Mouse (Mus musculus) CD4-positive helper T cell, adult 2 months (primary cell): Measurements from ENCODE around the gene Eid3.

ENCODE experiments used
- DNase-seq: peaks from one replicate; pipeline ENCODE4 v3.0.0-alpha.2; 2012; ENCODE audit warnings: low read depth, missing footprints, low spot score

Eid3 gene

DNA sequence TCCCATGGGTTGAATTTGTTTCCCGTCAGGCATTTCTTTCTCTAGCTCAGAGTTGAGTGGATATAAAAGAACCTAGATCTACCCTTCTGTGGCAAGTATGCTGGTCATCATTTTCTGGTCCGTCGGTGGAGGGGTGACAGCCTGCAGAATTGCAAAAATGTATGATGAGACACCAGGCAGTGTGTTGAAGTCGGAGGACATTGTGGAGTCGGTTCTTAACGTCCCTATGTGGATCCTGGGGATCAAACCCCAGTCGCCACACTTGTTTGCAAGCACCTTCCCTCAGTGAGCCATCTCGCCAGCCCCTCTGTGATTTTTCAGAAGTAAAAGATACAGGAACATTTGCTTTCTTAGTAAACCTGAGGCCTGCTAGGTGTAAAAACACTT lies 5.5 kb upstream of the Eid3 start:
- DNase-seq, result no peak

DNA sequence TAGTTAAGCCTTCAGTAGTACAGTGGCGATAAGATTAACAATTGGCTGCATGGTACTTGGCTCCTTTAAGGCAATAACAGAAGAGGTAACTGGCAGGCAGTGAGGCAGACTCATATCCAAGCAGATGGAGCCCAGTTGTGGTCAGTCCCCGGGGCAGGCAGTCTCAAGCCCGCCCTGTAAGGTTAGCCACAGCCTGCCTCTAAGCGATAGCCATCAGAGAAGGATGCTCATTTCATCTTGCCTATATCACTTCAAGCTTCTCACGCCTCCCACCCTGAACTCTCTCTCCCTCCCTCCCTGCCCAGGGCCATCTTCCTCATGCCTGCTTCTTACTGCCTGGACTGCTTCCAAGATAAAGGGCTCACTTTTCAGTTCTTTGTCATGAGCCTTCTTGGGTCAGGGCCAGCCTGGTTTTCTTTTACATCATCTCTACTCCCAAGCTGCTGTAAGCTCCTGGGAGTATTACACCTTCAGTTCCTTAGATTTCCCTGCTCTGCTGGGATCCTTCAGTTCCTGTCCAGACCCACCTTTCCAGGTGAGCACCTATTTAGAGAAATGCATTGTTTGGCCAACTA lies 3.2 kb upstream of the Eid3 start:
- no peak for DNase-seq

DNA sequence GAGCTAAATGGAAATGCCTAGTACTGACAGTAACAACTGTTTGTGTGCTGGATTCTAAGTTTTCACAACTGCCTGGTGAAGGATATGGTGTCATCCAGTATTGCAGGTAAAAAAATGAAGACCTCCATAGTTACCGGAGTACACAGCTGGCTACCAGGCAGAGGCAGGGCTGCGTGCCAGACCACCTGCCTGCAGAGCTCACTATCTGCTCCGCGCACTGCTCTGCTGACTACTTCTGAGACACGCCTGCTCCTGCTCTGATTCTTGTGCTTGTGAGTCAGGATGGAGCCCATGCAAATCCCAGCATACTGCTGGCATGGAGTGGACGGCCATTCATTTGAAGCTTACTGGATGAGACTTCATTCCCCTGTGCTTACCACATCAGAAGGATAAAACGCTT lies 2.6 kb upstream of the Eid3 start:
- DNase-seq, result no peak

DNA sequence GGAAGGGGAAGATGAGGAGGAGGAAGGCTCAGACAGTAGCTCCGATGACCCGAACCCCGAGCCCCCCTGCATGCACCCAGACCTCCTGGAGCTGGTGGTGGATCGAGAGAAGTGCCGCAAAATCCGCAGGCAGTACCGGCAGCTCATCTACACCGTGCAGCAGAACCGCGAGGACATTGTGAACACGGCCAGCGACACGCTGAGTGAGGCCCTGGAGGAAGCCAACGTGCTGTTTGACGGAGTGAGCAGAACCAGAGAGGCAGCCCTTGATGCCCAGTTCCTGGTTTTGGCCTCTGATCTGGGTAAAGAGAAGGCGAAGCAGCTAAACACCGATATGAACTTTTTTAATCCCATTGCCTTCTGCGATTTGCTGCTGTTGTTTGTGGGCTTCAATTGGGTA lies 406 bp downstream of the Eid3 start:
- no peak for DNase-seq

DNA sequence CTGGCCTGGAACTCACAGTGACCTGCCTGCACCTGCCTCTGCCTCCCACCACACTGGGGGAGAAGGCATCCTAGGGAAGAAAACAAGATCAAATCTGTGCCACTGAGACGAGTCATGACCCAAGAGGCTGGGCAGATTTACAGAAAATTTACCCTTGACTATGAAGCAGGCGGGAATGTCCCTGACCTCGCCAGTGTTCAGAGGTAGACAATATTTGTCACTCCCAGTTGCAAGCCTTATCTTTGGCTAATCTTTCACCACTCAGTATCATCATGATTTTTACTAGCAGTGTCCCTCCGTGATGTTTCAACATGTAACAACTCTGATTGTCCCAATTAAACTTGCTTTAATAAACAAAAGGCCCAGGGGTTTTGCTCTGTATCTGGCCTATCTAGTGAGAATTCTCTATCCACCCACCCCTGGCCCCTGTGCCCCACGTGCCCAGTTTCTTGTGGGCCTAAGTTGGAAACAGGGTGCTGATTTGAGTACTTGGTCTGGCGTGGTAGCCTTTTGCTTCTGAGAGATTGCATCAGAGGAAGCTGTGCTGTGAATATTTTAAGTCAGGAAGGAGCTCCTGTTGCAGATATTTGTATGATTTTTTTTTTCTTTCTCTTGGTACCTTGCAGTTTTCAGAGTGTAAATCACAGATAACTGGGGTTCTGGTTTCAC lies 2.1 kb downstream of the Eid3 start:
- no peak for DNase-seq

DNA sequence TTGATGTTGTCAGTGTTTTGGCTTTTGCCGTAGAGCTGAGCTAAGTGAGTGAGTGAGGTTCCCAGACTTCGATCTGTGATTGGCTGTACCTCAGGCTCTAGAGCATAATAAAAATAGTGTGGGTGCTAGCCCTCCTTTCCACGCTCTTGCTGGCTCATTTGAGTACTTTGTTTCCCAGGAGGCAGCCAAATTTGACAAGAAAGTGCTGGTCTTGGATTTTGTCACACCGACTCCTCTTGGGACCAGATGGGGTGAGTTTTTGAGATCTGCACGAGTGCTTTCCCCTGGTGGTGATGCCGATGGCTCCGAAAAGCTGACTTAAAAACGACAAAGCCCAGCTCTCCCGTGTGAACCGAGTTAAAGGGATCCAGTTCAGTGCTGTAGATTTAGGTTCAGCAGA lies 9.0 kb downstream of the Eid3 start:
- no peak for DNase-seq

DNA sequence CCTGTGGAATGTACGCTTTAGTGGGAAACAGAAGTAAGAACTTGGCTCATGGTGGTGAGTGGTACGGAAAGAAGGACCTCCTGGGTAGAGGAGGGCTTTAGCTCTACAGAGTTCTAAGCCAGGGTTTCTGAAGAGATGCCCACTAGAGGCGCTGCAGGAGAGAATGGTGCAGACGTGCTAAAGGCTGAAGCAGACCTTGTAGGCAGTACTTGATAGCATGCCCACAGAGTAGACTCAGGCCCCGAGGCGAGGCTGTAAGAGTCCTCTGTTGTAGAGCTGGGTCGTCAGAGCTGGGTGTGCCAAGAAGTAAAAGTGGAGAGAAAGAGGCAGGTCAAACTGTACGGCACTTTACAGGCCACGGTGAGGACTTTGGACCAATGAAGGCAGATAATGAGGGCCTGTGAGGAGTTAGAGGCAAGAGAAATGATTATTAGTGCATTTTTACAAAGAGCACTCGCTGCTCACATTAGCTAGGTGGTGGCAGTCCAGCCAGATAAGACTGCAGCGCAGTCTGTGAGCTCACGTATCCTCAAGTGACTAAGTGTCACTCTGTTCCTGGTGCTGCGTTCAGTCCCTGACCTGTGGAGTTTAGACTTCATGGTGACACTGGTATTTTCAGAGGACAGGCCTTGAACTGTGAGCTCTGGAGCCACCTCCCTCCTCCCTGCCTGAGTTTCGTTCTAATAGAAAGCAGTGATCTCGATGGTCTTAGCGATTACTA lies 9.8 kb downstream of the Eid3 start:
- no peak for DNase-seq

DNA sequence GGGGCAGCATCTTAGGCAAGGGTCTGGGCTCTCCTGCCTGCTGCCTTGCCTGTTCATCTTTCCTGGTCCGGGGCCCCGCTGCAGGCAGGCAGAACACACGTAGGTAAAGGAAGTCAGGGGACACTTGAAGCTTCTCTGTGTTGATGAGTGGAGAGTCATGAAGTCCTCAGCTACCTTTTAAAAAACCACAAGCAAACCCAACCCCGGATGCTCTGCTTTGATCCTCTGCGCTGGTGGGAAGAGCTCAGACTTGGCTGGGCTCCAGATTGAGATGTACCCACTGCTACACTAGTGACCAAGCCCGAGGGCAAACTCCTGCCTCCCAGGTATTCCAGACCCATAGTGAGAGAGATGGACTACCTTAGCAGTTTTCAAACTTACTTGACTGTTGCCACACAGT lies 20.9 kb downstream of the Eid3 start:
- DNase-seq, result peak; percentile 86

DNA sequence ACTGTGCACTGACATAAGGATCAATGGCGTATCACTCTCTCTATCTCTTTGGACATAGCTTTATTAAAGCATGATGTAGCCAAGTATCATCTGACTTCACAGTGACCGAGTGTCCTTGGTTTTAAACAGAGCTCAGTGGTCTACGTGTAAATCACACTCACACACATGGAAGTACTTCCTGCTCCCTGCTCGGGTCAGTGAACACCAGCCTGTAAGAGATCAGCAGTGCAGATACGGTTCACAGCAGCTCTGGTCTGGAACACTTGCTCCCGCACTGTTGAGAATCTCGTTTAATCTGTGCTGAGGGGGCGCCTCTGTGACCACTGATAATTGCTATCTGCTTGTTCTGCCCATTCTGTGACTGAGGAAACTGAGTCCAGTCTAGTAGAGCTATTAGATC lies 22.1 kb downstream of the Eid3 start:
- DNase-seq, result no peak

DNA sequence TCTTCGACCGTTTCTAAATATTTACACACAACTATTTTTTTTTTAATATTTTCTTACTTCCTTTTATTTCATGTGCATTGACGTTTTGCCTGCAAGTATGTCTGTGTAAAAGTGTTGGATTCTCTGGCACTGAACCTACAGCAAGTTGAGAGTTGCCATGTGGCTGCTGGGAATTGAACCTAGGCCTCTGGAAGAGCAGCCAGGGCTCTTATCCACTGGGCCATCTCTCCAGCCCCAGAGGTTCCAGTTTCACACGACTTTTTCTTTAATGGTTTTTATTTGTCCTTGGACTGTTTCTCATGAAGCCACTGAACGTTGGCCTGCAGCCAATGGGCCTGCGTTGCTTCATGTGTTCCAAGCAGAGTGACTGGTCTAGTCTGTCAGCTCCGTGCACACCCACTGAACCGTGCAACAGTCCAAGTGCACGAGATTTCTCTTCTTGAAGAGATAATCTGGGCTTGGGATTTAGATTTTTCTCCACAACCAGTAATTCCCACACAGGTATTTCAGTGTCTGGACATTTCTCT lies 23.1 kb downstream of the Eid3 start:
- no peak for DNase-seq

DNA sequence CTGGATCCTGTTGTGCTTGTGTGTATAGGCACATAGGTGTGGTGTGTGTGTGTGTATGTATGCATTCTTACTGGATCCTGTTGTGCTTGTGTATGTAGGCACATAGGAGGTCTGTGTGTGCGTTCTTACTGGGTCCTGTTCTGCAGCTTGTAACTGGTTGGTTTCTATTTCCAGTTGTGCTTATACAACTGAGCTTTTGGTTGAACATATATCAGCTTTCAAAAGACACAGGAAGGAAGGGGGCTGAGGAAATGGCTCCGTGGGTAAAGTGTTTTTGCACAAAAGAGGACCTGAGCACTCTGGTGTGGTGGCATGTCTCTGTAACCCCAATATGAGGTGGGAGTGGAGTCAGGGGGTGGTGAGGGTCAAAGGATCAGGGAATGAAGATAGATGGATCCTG lies 24.5 kb downstream of the Eid3 start:
- DNase-seq, result peak; percentile 50

DNA sequence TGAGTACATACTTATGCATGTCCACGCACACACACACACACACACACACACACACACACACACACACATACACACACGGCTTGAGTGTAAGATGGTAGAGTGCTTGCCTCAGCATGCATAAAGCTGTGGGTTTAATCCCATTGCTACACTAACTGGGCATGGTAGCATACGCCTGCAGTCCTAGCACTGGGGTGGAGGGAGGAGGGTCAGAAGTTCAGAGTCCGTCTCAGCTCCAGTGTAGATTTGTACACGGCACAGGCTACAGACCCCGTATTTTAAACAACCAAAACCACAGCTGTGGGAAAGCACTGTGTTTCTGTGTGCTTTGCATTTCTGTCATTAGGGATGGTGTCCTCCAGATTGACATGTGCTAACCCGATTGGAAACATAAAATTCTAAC lies 25.0 kb downstream of the Eid3 start:
- DNase-seq, result peak; percentile 32

DNA sequence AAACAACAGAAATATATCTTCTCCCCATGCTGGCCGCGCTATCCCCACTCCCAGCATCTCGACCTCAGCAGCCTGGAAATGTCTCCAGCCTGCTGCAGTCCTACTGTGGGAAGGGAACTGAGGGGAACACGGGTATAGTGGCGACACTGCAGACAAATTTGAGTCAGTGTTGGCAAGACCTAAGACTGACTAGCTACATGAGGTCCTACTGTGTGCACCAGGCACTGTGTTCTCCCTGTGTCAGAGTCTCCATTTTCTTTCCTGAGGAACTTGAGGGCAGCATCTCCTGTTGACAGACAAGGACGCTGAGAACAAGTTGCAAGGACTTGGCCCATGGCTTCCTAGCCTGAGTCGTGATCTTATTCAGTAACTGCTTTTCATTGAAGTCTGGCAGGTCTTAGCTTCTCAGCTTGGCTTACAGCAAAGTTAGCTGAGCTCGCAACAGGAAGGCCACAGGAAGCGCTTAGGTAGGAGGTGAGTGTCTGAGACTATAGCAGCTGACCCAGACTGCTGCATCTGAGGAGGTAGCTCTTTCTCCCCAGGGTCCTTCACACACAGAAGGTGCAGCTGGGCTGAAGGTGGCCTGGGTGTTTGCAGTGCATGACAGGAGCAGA lies 26.1 kb downstream of the Eid3 start:
- DNase-seq, result peak; percentile 35

DNA sequence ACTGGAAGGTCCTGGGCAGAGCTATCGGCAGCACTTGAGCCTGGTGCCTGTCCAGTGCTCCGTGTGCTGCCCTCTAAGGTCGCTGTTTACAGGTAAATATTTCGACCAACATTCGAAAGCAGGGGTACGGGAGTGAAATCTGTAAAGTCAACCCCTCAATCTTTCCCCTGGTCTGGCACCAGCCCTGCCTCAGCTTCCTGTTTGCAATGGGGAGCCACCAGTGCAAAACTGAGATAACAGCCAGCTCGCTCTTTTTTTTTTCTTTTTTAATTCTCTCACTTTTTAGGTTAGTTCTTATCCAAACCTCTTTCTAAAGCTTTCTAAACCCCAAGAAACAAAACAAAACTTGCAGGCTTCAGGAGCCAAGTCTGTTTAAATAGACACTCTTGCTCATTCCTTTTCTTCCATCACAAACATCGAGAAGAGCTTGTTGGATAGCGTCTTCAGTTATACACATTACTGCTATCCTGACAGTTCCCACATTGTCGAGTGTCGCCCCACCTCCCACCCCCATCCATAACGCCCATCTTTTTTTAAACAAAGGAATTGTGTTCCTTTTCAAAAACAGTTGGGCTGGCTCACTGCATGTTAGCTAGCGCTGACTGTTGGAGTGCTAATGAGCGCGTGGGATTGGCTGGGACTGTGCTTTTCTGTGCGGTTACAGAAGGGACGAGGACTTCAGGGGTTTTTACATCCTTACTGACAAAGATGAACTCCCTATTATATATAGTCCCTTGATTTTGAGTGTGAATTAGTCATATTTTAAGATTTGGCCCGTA lies 27.6 kb downstream of the Eid3 start:
- peak; percentile 19 for DNase-seq

DNA sequence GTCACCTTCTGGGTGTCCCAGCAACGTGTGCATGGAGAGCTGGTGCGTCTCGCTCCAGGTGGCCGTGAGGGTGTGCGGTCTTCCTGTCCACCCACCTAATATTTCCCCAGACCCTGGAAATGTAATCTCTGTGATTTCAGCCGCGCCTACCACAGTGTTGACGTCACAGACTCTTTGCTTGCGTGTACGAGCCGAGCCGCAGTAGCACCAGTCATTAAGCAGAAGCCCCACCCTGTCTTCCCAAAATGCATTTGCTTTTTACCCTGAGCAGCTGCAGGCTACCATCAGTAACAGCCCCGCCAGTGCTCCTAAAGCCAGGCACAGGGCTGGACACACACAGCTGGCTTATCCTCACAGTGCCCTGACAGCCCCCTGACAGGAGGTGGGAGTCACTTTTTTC lies 31.5 kb downstream of the Eid3 start:
- DNase-seq, result no peak

DNA sequence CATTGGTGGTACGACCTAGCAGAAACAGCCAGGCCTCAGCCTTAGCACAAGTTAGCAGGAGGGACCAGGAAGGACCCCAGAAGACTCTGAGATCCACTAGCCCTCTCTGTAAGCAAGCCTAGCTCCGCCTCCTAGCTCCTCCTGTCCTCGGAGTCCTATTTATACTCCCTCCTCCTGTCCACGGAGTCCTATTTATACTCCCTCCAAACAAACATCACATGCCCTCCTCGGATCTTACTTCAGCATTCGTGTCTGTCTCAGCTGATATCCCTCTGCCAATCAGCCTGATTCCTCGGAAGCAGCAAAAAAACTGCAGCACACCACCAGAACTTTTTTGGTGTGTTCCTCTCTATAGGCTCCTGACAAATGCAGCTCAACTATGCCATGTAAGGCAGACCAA lies 32.5 kb downstream of the Eid3 start:
- no peak for DNase-seq

DNA sequence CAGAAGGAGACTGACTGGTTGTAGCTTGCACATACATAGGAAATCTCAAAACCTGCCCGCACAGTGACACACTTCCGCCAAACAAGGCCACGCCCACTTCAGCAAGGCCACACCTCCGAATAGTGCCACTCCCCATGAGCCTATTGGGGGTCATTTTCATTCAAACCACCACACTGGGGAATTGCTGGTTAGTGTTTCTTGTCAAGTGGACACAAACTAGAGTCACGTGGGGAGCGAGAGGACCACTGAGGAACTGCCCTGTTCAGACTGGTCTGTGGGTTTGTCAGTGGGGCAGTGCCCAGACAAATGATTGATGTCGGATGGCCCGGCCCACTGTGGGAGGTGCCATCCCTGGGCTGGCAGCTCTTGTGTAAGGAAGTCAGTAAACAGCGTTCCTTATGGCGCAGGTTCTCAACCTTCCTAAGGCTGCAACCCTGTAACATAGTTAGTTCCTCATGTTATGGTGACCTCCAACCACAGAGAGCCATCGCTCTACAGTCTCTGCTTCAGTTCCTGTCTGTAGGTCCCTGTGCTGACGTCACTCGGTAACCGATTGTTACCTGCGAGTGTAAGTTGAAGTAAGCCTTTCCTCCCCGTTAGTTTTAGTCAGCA lies 33.5 kb downstream of the Eid3 start:
- DNase-seq, result peak; percentile 86

DNA sequence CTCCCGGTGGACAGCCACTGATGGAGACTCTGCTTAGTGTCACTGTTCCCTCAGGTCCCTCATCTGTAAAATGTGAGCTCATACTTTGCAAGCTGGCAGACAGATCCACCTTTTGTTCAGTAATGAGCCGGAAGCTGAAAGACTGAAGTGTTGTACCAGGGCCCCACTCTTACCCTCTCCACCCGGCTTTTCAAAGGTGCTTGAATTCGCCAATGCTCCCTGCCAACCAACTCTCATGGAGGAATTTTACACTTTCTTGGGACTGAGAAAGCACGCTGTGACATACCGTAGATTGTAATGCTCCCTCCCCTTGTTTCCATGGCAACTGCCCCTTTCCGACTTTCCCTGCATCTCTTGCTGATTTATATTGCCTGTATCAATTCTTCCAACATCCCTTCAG lies 34.1 kb downstream of the Eid3 start:
- no peak for DNase-seq

DNA sequence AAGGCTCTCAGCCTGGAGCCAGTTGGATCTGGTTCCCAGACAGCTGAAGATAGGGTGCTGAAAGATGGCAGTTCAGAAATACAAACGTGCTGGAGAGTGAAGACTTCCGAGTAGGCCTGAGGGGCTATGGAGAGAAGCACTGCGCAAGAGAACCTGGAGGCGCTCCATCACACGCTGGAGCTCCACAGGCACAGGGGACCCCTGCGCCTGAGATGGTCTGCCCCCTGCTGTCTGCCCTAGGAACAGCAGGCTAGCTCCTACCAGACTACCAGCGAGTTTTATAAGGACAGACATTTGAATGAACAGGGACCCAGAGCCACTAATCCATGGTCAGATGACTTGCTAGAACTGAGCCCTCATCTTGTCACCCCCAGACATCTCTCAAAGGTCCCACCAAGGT lies 35.0 kb downstream of the Eid3 start:
- peak; percentile 85 for DNase-seq

DNA sequence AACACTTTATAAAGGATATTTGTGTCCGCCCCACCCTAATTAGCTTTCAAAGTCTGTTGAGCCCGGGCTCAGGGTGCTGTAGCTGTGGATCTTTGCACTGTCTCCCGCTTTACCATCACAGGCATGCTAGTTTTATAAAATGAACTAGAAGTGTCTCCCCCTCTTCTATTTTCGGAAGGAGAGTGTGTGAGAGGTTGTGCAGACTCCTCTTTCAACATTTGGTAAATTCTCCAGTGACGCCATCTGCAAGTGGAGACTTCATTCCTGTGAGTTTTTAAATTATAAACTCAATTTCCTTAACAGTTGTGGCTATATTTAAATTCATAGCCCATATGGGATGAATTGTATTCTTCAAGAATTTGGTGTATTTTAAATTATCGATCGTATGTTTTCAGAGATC lies 42.1 kb downstream of the Eid3 start:
- DNase-seq, result no peak

DNA sequence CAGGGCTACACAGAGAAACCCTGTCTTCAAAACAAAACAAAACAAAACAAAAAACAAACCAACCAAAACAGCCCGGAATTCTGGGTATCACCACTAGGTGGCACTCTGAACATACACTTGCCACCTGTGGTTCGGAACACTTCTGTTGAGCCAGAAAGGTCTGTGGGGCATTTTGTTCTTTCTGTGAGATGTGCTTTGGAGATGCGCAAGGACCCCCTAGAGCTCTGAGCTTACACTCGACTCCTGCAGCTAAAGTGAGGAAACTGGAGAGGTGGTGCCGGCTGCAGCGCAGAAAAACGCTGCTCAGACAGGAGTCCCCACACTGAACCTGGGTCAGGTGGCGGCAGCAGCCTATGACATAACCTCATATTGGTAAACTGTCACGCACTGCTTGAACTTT lies 43.0 kb downstream of the Eid3 start:
- DNase-seq, result peak; percentile 73
